Mouse (Mus musculus): ENCODE results near the gene Fbxo9.

DNA sequence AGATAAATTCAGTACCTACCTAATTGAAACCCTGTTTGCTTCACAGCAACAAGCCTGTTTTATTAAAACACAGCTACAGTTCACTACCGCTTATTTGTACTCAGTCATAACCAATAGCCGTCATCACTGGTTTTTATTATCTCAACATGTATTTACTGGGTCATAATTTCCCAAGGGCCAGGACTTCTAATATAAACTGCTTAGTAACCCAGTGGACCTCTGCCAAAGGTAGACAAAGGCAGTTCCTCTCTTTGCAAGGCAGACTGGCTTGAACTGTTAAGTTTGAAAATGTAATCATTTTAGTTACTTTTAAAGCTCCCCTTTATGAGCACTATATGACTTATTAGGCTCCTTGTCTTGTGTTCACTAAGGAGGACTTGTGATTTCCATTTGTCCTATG lies 2.6 kb upstream of the Fbxo9 start:
- TF ChIP-seq GATA1 (IDR thresholded peaks at IDR 0.05; ENCODE audit: low read length) (no peak), TAL1 (IDR thresholded peaks at IDR 0.05; ENCODE audit: low read length) (no peak)

Measured in erythroblast, embryonic 14.5 days (primary cell).